Mouse (Mus musculus): ENCODE measurements around the gene Gpr39. TPM values are rescaled to one million over a fixed set of nuclear protein-coding genes. Genes with fewer than 3 reads are reported as not detected.

Gene Gpr39
- polyA plus RNA-seq, 1 experiment: 0.10 TPM

GRCm38 (mm10) chr1:125759972-125760695 lies 83.3 kb downstream of the Gpr39 start:
- no peak for TF ChIP-seq CTCF (IDR thresholded peaks at IDR 0.05; ENCODE audit: extremely low read depth, insufficient read depth, low read length)
- no peak for TF ChIP-seq POLR2A (IDR thresholded peaks at IDR 0.05; ENCODE audit: extremely low read depth, insufficient read depth, low read length)
- Histone ChIP-seq H3K4me1 (ENCODE audit: control insufficient read depth, insufficient read depth, low read length) (no peaks in the 10 kb centered on the region), H3K27ac (ENCODE audit: insufficient read depth, low read length) (no peak overlapping the region), H3K4me3 (ENCODE audit: insufficient read depth, low read length) (no peak overlapping the region)

GRCm38 (mm10) chr1:125760696-125761025 lies 83.9 kb downstream of the Gpr39 start:
- TF ChIP-seq CTCF (IDR thresholded peaks at IDR 0.05; ENCODE audit: extremely low read depth, insufficient read depth, low read length) (no peak), POLR2A (IDR thresholded peaks at IDR 0.05; ENCODE audit: extremely low read depth, insufficient read depth, low read length) (no peak)
- no peak overlapping the region for H3K27ac ChIP-seq (ENCODE audit: insufficient read depth, low read length)
- H3K4me1 ChIP-seq (ENCODE audit: control insufficient read depth, insufficient read depth, low read length): no peaks in the 10 kb centered on the region
- no peak overlapping the region for H3K4me3 ChIP-seq (ENCODE audit: insufficient read depth, low read length)

GRCm38 (mm10) chr1:125762076-125762475 lies 85.3 kb downstream of the Gpr39 start:
- Histone ChIP-seq H3K4me1 (ENCODE audit: control insufficient read depth, insufficient read depth, low read length) (no peaks in the 10 kb centered on the region), H3K27ac (ENCODE audit: insufficient read depth, low read length) (no peak overlapping the region), H3K4me3 (ENCODE audit: insufficient read depth, low read length) (no peak overlapping the region)
- TF ChIP-seq POLR2A (IDR thresholded peaks at IDR 0.05; ENCODE audit: extremely low read depth, insufficient read depth, low read length): no peak
- TF ChIP-seq CTCF (IDR thresholded peaks at IDR 0.05; ENCODE audit: extremely low read depth, insufficient read depth, low read length): no peak

GRCm38 (mm10) chr1:125789804-125790203 lies 113.0 kb downstream of the Gpr39 start:
- H3K27ac ChIP-seq (ENCODE audit: insufficient read depth, low read length): no peak overlapping the region
- H3K4me1 ChIP-seq (ENCODE audit: control insufficient read depth, insufficient read depth, low read length): no peaks in the 10 kb centered on the region
- TF ChIP-seq CTCF (IDR thresholded peaks at IDR 0.05; ENCODE audit: extremely low read depth, insufficient read depth, low read length) (peak; percentile 80), POLR2A (IDR thresholded peaks at IDR 0.05; ENCODE audit: extremely low read depth, insufficient read depth, low read length) (no peak)
- no peak overlapping the region for H3K4me3 ChIP-seq (ENCODE audit: insufficient read depth, low read length)

DNA sequence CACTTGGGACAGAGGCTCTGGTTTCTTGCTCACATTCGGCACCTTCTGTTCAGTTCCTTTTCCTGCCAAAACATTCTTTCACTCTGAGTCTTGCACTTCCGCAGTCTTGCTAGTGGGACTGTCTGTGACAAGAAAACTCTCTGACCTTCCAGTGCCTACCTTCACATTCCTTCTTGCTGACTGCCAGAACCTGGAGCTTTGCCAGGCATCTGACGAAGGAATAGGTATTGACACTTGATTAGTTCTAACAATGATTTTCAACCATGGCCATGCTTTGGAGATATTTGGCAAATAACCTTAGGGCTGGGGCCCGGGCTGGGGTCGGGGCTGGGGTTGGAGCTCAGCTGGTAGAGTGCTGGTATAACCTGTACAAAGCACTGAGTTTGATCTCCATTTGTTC lies 123.7 kb downstream of the Gpr39 start:
- no peak overlapping the region for H3K4me3 ChIP-seq (ENCODE audit: insufficient read depth, low read length)
- no peak for TF ChIP-seq POLR2A (IDR thresholded peaks at IDR 0.05; ENCODE audit: extremely low read depth, insufficient read depth, low read length)
- TF ChIP-seq CTCF (IDR thresholded peaks at IDR 0.05; ENCODE audit: extremely low read depth, insufficient read depth, low read length): no peak
- H3K27ac ChIP-seq (ENCODE audit: insufficient read depth, low read length): no peak overlapping the region
- H3K4me1 ChIP-seq (ENCODE audit: control insufficient read depth, insufficient read depth, low read length): no peaks in the 10 kb centered on the region

DNA sequence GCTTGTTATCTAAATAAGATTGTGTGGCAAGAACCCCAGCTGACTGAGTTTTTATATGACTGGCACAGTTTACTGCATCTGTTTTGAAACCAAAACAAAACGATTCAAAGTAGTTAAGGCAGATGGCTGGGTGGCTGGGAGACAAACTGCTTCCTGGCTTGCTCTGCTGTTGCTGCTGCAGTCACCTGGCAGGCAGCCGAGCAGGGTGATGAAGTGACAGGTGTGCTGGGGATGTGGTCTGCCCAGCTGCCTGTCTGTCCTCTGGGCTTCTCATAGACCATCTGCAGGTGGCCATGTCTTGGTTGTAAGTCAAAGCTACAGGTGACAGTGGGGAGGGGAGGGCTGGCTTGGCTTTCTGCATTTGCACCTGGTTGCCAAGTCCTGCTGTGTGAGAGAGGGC lies 131.6 kb downstream of the Gpr39 start:
- H3K27ac ChIP-seq (ENCODE audit: insufficient read depth, low read length): no peak overlapping the region

GRCm38 (mm10) chr1:125813141-125813782 lies 136.5 kb downstream of the Gpr39 start:
- Histone ChIP-seq H3K27ac (ENCODE audit: insufficient read depth, low read length) (no peak overlapping the region), H3K4me1 (ENCODE audit: control insufficient read depth, insufficient read depth, low read length) (no peaks in the 10 kb centered on the region), H3K4me3 (ENCODE audit: insufficient read depth, low read length) (no peak overlapping the region)
- TF ChIP-seq CTCF (IDR thresholded peaks at IDR 0.05; ENCODE audit: extremely low read depth, insufficient read depth, low read length): no peak
- no peak for TF ChIP-seq POLR2A (IDR thresholded peaks at IDR 0.05; ENCODE audit: extremely low read depth, insufficient read depth, low read length)

More for the DNA sequence above, 131.6 kb downstream of the Gpr39 start:
- TF ChIP-seq CTCF (IDR thresholded peaks at IDR 0.05; ENCODE audit: extremely low read depth, insufficient read depth, low read length) (no peak), POLR2A (IDR thresholded peaks at IDR 0.05; ENCODE audit: extremely low read depth, insufficient read depth, low read length) (no peak)
- no peaks in the 10 kb centered on the region for H3K4me1 ChIP-seq (ENCODE audit: control insufficient read depth, insufficient read depth, low read length)
- no peak overlapping the region for H3K4me3 ChIP-seq (ENCODE audit: insufficient read depth, low read length)

- Histone ChIP-seq H3K4me3 (ENCODE audit: insufficient read depth, low read length) (no peak overlapping the region), H3K4me1 (ENCODE audit: control insufficient read depth, insufficient read depth, low read length) (no peaks in the 10 kb centered on the region), H3K27ac (ENCODE audit: insufficient read depth, low read length) (no peak overlapping the region)
- TF ChIP-seq CTCF (IDR thresholded peaks at IDR 0.05; ENCODE audit: extremely low read depth, insufficient read depth, low read length) (no peak), POLR2A (IDR thresholded peaks at IDR 0.05; ENCODE audit: extremely low read depth, insufficient read depth, low read length) (no peak)
These were observed 144.3 kb downstream of the Gpr39 start for GRCm38 (mm10) chr1:125821101-125821500.

- TF ChIP-seq POLR2A (IDR thresholded peaks at IDR 0.05; ENCODE audit: extremely low read depth, insufficient read depth, low read length): no peak
- Histone ChIP-seq H3K27ac (ENCODE audit: insufficient read depth, low read length) (no peak overlapping the region), H3K4me3 (ENCODE audit: insufficient read depth, low read length) (no peak overlapping the region), H3K4me1 (ENCODE audit: control insufficient read depth, insufficient read depth, low read length) (no peaks in the 10 kb centered on the region)
These were observed 146.8 kb downstream of the Gpr39 start for GRCm38 (mm10) chr1:125823611-125824010.

- Histone ChIP-seq H3K4me3 (ENCODE audit: insufficient read depth, low read length) (no peak overlapping the region), H3K27ac (ENCODE audit: insufficient read depth, low read length) (no peak overlapping the region), H3K4me1 (ENCODE audit: control insufficient read depth, insufficient read depth, low read length) (no peaks in the 10 kb centered on the region)
- TF ChIP-seq POLR2A (IDR thresholded peaks at IDR 0.05; ENCODE audit: extremely low read depth, insufficient read depth, low read length) (no peak), CTCF (IDR thresholded peaks at IDR 0.05; ENCODE audit: extremely low read depth, insufficient read depth, low read length) (no peak)
These were observed 160.7 kb downstream of the Gpr39 start for GRCm38 (mm10) chr1:125837507-125837906.

Measured in cortical plate, adult 2 months (tissue).